Mouse (Mus musculus) forebrain, embryonic 11.5 days (tissue): ENCODE data around the gene Gm28870. TPM values are rescaled to one million over a fixed set of nuclear protein-coding genes. Genes with fewer than 3 reads are reported as not detected.
"Not testable (repeated sequence)": the region's sequence is repeated elsewhere in the genome, so short reads cannot be mapped to it uniquely, and the experiment has no call there.

Source experiments
- ATAC-seq: fragments of 200-750 bp; cut with Nextera tagmentation; replicated peaks from 2 replicates; pipeline ENCODE4 v1.8.0; 2017; ENCODE audit warnings: moderate TSS enrichment; ENCODE audit not compliant: low FRiP score
- DNase-seq: peaks from one replicate; pipeline ENCODE4 v3.0.0-alpha.2; 2017; ENCODE audit warnings: low spot score
- H3K27ac ChIP-seq: fragments of 300-500 bp; sonication (generic); 2 replicates; pipeline ENCODE4 v1.5.1; 2014; ENCODE audit warnings: low read depth, low read length
- H3K27me3 ChIP-seq: fragments of 300-500 bp; sonication (generic); 2 replicates; pipeline ENCODE4 v1.6.1; 2014; ENCODE audit warnings: mild to moderate bottlenecking, low read length, mixed read lengths; ENCODE audit not compliant: control insufficient read depth, insufficient read depth
- H3K36me3 ChIP-seq: fragments of 300-500 bp; sonication (generic); 2 replicates; pipeline ENCODE4 v1.6.1; 2014; ENCODE audit warnings: mild to moderate bottlenecking, low read length, moderate library complexity, mixed read lengths; ENCODE audit not compliant: control insufficient read depth, insufficient read depth
- H3K4me1 ChIP-seq: fragments of 300-500 bp; sonication (generic); replicated peaks from 2 replicates; pipeline ENCODE4 v1.6.1; 2014; ENCODE audit warnings: low read length, mixed read lengths; ENCODE audit not compliant: control insufficient read depth, insufficient read depth
- H3K4me2 ChIP-seq: fragments of 300-500 bp; sonication (generic); 2 replicates; pipeline ENCODE4 v1.6.1; 2014; ENCODE audit warnings: low read depth, mild to moderate bottlenecking, low read length, moderate library complexity, mixed read lengths; ENCODE audit not compliant: severe bottlenecking
- H3K4me3 ChIP-seq: fragments of 300-500 bp; sonication (generic); 2 replicates; pipeline ENCODE4 v1.5.1; 2014; ENCODE audit warnings: low read depth, low read length
- H3K9ac ChIP-seq: fragments of 300-500 bp; sonication (generic); 2 replicates; pipeline ENCODE4 v1.6.1; 2014; ENCODE audit warnings: low read length
- H3K9me3 ChIP-seq: fragments of 300-500 bp; sonication (generic); 2 replicates; pipeline ENCODE4 v1.6.1; 2016; ENCODE audit warnings: low read length, mixed read lengths; ENCODE audit not compliant: control insufficient read depth
- WGBS: fragments of 180-500 bp; shearing (Covaris S2); extraction: QIAGEN DNeasy Blood & Tissue Kit; methylation state at CpG from one replicate; pipeline ENCODE4 v1.1.7; 2014; 5-methylcytosine and 5-hydroxymethylcytosine counted together
- polyA plus RNA-seq: library from polyadenylated mRNA; unstranded; fragments of >200 nt; fragmentation: Nextera tagmentation; extraction: Ambion mirVana; gene quantifications from 2 replicates; pipeline ENCODE4 v1.2.1, GENCODE M21; 2014

Gene Gm28870
- not detected in 2 replicates for polyA plus RNA-seq

GRCm38 (mm10) chrY:50096976-50097375 lies at the start of gene Gm28870:
TSS of gene Gm28870 (plus strand) at chrY:50097276.
- H3K9ac ChIP-seq, DNase-seq, H3K36me3 ChIP-seq, H3K9me3 ChIP-seq, H3K4me3 ChIP-seq, H3K4me1 ChIP-seq, ATAC-seq, H3K27me3 ChIP-seq, H3K4me2 ChIP-seq, H3K27ac ChIP-seq: not testable (repeated sequence)
- no CpG with 5 or more reads among the region's 2 CpGs for WGBS
